Mouse (Mus musculus): ENCODE measurements around the gene Gpr146.

Gene Gpr146

DNA sequence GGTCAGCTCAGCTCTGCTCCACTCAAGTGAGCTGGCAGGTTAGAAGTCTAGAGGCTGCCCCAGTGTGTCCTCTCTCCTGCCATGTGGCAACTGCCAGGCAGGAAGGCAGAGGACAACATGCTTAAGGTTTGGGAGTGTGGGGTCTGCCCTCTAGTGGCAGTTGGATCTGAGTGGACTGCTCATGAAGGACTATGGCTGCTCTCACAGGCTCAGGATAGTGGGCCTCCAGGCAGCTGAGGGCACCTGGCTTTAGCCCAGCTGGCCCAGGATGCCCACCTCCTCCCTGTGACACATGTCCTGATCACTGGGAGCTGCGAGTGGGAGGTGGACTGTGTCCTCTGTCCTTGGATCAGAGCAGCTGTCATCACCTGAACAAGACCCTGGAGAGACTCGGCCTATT, 18.8 kb upstream of the Gpr146 start:
- DNase-seq (ENCODE audit: low read depth, low spot score) = no peak

GRCm38 (mm10) chr5:139359244-139359643, 18.3 kb upstream of the Gpr146 start:
- no peak for DNase-seq (ENCODE audit: low read depth, low spot score)

DNA sequence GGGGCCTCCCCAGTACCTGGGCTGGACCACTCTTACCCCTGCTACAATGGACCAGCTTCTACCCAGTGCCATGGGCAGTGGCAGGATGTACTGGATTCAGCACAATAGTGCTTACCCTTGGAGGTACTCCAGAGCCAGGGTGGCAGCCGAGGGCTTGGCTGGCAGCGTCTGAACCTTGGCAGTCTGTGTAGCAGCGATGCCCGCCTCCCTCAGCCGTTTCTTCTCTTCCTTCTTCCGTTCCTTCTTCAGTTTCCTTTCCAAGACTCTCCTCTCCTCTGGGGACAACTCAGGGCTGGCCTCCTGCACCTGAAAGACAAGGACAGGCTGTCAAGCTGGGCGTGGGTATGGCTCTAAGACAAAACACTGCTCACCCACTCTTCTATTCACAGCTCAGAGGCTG, 13.6 kb upstream of the Gpr146 start:
- DNase-seq (ENCODE audit: low read depth, low spot score) = no peak

DNA sequence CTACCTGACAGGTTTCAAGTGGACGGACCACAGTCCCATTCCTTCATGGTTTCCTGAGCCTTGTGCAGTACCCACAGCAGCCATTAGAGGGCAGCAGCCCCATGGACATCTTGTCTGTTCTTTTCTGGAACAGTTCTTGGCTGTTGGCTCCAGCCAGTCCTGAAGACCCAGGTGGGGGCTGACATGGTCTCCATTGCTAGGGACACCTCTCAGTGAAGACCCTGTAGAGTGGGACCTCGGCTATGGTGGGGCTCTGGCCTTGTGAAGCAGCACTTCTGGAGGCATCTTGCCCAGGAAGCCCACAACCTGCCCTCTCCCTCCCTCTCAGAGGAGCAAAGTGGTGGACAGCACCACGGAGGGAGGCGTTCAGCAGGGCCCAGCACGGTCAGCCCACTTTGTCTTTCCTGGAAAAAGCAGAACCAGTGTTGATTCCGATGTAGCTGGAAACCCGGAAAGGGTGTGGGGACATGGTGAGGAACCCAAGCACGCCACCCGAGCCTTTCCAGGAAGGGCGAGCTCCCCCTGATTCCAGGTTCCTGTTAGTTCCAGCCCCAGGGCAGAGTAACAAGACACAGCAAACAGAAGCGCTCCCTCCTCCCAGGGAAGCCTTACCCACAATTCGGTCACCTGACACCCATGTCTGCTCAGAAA, 13.1 kb upstream of the Gpr146 start:
- DNase-seq (ENCODE audit: low read depth, low spot score) = peak; percentile 65

DNA sequence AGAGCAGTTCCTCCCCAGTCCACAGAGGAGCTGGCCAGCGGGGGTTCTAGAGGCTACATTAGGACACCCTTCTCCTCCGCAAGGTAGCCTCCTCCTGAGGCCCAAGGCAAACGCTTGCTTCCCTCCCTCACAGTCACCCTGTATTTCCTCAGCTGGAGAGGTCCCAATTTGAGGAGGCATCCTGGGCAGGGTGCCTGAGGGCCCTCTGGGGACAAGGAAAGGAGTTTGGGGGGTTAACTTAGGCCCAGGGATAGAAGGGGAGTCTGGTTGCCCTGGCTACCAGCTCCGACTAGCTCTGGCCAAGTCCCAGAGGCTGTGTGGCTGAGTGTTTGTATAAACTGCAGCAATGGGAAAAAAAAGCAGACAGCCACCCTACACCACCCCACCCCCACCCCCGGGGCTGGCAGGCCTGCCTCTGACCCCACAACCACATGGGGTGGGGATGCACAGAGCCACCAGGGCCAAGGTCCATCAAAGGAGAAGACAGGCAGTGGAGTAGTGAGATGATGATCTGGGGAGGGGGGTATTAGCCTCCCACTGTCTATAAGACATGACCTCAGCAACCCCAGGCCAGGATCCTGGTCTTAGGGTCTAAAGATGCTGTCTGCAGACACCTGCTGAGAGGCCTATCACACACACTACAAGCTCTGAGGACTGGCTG, 12.5 kb upstream of the Gpr146 start:
- no peak for DNase-seq (ENCODE audit: low read depth, low spot score)

- no peak for DNase-seq (ENCODE audit: low read depth, low spot score)
These were observed 11.7 kb upstream of the Gpr146 start for GRCm38 (mm10) chr5:139365827-139366226.

DNA sequence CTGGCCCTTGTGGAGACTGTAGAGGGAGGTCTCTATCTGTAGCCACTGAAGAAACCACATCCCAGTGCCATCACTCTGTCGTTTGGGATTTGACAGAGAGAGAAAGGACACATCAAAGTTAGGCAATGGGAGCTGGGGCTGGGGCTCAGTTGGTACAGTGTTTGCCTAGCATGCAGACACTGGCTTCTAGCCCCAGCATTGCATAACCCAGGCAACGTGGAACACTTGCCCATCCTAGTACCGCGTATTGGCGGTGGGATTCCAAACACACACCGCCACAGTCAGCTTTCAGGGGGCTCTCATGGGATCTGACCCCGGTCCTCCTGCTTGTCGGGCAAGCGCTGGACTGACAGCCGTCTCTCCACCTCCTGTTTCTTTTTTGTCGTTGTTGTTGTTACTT, 11.0 kb upstream of the Gpr146 start:
- DNase-seq (ENCODE audit: low read depth, low spot score) = no peak

GRCm38 (mm10) chr5:139367884-139368458, 9.5 kb upstream of the Gpr146 start:
- no peak for DNase-seq (ENCODE audit: low read depth, low spot score)

GRCm38 (mm10) chr5:139368638-139369320, 8.7 kb upstream of the Gpr146 start:
- no peak for DNase-seq (ENCODE audit: low read depth, low spot score)

GRCm38 (mm10) chr5:139370336-139370735, 7.2 kb upstream of the Gpr146 start:
- no peak for DNase-seq (ENCODE audit: low read depth, low spot score)

DNA sequence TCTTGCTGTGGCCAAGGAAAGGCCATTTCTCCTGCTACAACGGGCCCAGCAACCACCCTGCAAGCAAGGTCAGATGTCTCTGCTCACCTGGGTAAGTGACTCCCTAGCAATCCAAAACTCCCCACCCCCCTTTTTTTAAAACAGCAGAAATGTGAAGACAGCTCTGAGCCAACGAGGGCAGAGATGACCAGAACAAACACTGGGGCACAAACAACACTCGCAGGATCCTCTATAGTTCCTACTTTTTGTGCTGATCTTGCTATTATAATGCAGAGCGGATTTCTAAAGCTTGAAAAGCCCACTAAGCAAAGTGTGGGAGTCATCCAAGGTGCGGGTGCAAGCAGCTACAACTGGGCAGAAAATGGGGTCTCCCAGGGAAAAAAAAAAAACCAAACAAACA, 6.4 kb upstream of the Gpr146 start:
- no peak for DNase-seq (ENCODE audit: low read depth, low spot score)

DNA sequence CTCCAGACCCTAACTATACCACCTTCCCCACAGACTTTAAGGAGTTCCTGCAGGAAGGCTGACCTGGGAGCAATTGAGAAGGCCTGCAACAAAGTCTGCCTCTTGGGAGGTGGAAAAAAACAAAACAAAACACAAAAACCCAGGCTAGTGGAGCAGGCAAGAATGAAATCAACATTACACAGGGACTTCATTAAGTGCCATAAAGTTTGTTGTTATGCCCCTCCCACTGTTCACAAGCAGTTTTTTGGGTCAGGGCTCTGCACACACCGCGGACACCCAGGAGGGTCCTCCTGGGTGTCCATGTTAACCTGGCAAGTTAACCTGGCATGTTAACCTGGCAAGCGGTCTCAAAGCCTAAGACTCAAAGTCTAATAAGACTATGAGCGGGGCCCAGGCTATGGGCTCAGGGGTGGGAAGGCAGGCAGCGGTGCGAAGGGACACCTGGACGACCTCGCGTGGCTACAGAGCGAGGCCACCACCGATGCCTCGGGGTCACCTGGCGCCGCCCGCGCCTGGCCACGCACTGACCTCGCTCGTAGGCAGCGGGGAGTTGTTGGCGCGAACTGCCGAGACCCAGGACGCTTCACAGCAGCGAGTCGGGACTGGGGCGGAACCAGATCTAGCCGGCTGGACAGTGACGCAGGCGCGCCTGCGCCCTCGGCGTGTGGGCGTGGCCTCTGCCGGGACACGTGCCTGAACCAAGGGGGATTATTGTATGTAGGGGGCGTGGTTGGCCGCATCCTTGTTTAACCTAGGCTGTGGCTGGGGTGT, 5.7 kb upstream of the Gpr146 start:
- peak; percentile 80 for DNase-seq (ENCODE audit: low read depth, low spot score)

GRCm38 (mm10) chr5:139373126-139373525, 4.4 kb upstream of the Gpr146 start:
- DNase-seq (ENCODE audit: low read depth, low spot score) = no peak

- no peak for DNase-seq (ENCODE audit: low read depth, low spot score)
These were observed 3.5 kb upstream of the Gpr146 start for GRCm38 (mm10) chr5:139373889-139374444.

DNA sequence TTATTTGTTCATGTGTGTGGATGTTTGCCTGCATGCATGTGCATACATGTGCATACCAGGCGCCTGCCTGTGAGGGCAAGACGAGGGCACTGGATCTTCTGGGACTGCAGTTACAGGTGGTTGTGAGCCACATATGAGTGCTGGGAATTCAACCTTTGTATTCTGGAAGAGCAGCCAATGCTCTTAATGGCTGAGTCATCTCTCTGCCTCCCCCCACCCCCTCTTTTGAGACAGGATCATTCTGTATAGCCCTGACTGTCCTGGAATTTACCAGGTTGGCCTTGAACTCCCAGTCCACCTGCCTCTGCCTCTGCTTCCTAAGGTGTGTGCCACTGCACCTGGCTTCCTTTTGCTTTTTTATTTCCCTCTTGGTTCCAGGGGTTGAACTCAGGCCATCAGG, 2.7 kb upstream of the Gpr146 start:
- DNase-seq (ENCODE audit: low read depth, low spot score) = no peak

GRCm38 (mm10) chr5:139378271-139378556, 717 bp downstream of the Gpr146 start:
- DNase-seq (ENCODE audit: low read depth, low spot score) = no peak

GRCm38 (mm10) chr5:139378986-139379629, 1.6 kb downstream of the Gpr146 start:
- DNase-seq (ENCODE audit: low read depth, low spot score) = no peak

DNA sequence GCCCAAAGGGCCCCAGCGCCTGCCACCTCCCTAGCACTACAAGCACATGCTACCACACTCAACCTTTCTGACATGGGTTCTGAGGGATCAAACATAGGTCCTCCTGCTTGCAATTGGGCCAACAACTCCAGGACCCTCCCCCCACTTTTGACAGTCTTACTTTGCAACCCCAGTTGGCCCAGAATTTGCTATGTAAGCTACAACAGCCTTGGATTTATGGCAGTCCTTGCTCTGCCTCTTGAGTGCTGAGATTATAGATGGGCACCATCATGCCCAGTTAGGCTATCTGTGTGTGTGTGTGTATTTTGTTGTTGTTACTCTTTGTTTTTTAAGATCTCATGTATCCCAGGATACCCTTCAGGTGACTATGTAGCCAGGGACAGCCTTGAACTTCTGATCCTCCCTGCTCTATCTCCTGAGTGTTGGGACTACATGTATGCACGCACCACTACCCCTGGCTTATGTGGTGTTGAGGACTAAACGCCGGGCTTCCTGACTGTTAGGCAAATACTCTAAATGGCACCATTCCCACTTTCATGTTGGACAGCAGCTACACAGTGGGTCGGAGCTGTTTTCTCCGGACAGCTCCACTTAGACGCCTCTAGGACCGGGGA, 2.4 kb downstream of the Gpr146 start:
- DNase-seq (ENCODE audit: low read depth, low spot score) = no peak

DNA sequence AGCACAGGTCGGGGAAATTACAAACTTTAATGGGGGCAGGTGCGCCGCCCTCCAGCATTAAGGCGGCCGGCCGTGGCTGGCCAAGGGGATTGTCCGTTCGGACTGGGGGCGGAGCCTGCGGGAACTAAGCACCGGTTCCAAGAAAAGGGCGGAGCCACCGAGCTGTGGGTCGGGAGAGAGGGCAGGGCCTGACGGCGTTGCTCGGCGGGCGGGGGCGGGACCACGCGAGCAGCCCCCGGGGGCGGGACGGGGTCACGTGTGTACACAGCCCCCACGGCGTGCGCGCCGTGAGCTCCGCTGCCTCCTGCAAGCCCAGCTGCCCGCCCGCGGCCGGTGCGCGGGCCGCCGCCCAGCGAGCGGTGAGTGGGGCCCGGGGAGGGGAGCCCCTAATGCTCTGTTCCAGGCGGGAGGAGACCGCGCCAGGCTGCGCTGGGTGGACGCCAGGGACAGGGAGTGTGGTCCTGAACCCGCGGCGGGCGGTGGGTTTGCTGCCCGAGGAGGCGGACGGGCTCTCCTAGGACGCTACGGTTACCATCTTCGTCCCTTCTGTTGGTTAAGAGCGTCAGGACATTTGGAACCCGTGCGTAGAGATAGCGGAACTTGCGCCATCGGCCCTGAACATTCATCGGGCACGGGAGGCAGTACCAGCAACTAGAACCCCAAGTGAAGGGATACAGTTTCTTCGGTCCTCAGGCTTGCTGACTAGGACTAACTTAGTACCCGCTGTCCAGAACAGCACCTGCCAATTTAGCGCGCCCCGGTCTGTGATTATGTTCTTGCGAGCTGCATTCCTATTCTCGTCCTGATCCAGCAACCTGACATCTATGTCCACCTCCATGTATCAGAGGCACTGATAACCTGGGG, 3.1 kb downstream of the Gpr146 start:
- peak; percentile 81 for DNase-seq (ENCODE audit: low read depth, low spot score)
